Mouse (Mus musculus) intestine, embryonic 15.5 days (tissue): ENCODE data around the gene Wbp2. TPM values are rescaled to one million over a fixed set of nuclear protein-coding genes. Genes with fewer than 3 reads are reported as not detected.
"Not testable (repeated sequence)": the region's sequence is repeated elsewhere in the genome, so short reads cannot be mapped to it uniquely, and the experiment has no call there.

Source experiments
- ATAC-seq: fragments of 200-750 bp; cut with Nextera tagmentation; 2 replicates; pipeline ENCODE4 v1.8.0; 2017; ENCODE audit warnings: moderate TSS enrichment, moderate library complexity
- H3K27ac ChIP-seq: fragments of 300-500 bp; sonication (generic); 2 replicates; pipeline ENCODE4 v1.5.1; 2015; ENCODE audit warnings: mild to moderate bottlenecking, inconsistent platforms
- H3K27me3 ChIP-seq: fragments of 300-500 bp; sonication (generic); replicated peaks from 2 replicates; pipeline ENCODE4 v1.6.1; 2015; ENCODE audit warnings: inconsistent platforms
- H3K36me3 ChIP-seq: fragments of 300-500 bp; sonication (generic); 2 replicates; pipeline ENCODE4 v1.6.1; 2015; ENCODE audit warnings: inconsistent platforms
- H3K4me1 ChIP-seq: fragments of 300-500 bp; sonication (generic); replicated peaks from 2 replicates; pipeline ENCODE4 v1.6.1; 2015; ENCODE audit warnings: inconsistent platforms
- H3K4me2 ChIP-seq: fragments of 300-500 bp; sonication (generic); replicated peaks from 2 replicates; pipeline ENCODE4 v1.6.1; 2015; ENCODE audit warnings: mild to moderate bottlenecking, inconsistent platforms
- H3K4me3 ChIP-seq: fragments of 300-500 bp; sonication (generic); replicated peaks from 2 replicates; pipeline ENCODE4 v1.5.1; 2015; ENCODE audit warnings: inconsistent platforms
- H3K9ac ChIP-seq: fragments of 300-500 bp; sonication (generic); 2 replicates; pipeline ENCODE4 v1.6.1; 2015; ENCODE audit warnings: inconsistent platforms
- H3K9me3 ChIP-seq: fragments of 300-500 bp; sonication (generic); 2 replicates; pipeline ENCODE4 v1.6.1; 2016; ENCODE audit warnings: inconsistent platforms
- WGBS: fragments of 180-500 bp; shearing (Covaris S2); methylation state at CpG from one replicate; pipeline ENCODE4 v1.1.7; 2015; 5-methylcytosine and 5-hydroxymethylcytosine counted together
- polyA plus RNA-seq: library from polyadenylated mRNA; unstranded; fragments of >200 nt; fragmentation: Nextera tagmentation; extraction: Ambion mirVana; gene quantifications from 2 replicates; pipeline ENCODE4 v1.2.1, GENCODE M21; 2015

Gene Wbp2
- polyA plus RNA-seq, 1 experiment from 2014 or later: 93.5 TPM

DNA sequence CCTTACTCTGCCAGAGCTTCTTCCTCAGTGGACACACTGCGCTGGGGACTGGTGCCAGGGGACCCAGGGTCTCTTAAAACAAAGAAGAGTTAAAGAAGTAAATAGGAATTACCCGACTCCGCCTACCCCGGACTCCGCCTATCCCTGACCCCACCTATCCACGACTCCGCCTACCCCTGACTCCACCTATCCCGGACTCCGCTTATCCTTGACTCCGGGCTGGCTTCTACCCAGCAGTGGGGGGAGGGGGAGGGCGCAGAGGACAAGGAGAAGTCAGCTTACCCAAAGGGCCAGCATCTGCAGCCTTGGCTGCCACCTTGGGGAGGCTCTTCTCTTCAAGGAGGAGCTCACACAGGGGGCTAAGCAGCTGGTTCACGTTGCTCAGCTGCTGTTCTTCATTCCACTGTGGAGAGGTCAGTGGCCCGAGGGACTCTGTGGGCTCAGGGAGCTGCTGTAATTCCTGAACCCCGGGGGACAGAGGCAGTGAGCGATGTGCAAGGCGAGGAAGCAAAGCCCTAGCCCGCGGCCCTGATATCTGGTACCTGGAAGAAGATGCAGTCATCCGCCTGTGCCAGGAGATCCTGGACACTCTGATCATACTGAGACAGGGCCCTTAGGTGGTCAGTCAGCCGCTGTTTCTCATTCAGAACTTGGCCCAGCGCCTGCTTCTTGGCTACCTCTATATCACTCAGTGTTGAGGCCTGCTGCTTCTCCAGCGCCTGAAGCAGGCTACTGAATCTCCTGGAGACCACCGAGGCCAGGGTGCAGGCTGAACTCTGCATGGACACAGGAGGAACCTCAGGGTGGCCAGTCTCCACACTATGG is 40.6 kb upstream of the Wbp2 start, which contains the start of gene Trim47:
TSS of gene Trim47 (minus strand) at position 55 of the 825 bp plus-strand sequence.
- Histone ChIP-seq H3K9ac (peak within 1 kb of the TSS; percentile 28), H3K4me2 (peak within 1 kb of the TSS; percentile 43), H3K27me3 (no peaks in the 10 kb centered on the region), H3K27ac (peak within 1 kb of the TSS; percentile 77), H3K4me3 (peak within 1 kb of the TSS; percentile 15; the same call in 1 of the 2 replicates), H3K4me1 (peaks cover 31% of the 10 kb centered on the region), H3K36me3 (peaks cover 17% of the 10 kb centered on the region), H3K9me3 (no peaks in the 10 kb centered on the region)
- WGBS: 26% methylated on average over 23 of the region's 23 CpGs
- peak; percentile 34; the same call in 1 of the 2 replicates for ATAC-seq

DNA sequence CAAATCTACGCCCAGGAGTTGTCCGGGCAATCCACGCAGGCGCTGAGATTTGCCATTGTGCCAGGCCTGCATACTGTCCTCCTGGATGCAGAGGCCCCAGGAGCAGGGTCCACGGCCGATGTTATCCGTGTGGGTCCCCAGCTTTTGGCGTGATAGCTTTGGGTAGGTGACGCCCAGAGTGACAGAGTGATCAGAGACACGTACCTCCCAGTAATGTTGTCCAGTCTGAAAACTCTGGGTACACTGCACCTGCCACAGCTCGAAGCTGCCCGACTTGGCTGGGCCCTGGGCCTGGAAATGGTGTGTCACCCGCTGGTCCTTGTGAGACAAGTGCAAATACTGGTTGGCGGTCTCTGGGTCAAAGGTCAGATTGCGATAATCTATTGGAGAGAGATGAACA is 39.5 kb upstream of the Wbp2 start:
- no peak for ATAC-seq
- H3K4me2 ChIP-seq: no peak overlapping the region
- H3K27me3 ChIP-seq: no peaks in the 10 kb centered on the region
- H3K9me3 ChIP-seq: no peaks in the 10 kb centered on the region
- 93% methylated on average over 15 of the region's 15 CpGs for WGBS
- H3K27ac ChIP-seq: no peak overlapping the region
- no peak overlapping the region for H3K4me3 ChIP-seq
- H3K4me1 ChIP-seq: peaks cover 24% of the 10 kb centered on the region
- H3K36me3 ChIP-seq: peaks cover 17% of the 10 kb centered on the region
- H3K9ac ChIP-seq: no peak overlapping the region

GRCm38 (mm10) chr11:116121731-116122245 is 35.0 kb upstream of the Wbp2 start:
- not testable (repeated sequence) for ATAC-seq, H3K27me3 ChIP-seq, H3K9ac ChIP-seq, H3K27ac ChIP-seq, H3K4me3 ChIP-seq, H3K4me1 ChIP-seq, H3K9me3 ChIP-seq, H3K4me2 ChIP-seq
- H3K36me3 ChIP-seq: peaks cover 17% of the 10 kb centered on the region
- 93% methylated on average over 8 of the region's 8 CpGs for WGBS

DNA sequence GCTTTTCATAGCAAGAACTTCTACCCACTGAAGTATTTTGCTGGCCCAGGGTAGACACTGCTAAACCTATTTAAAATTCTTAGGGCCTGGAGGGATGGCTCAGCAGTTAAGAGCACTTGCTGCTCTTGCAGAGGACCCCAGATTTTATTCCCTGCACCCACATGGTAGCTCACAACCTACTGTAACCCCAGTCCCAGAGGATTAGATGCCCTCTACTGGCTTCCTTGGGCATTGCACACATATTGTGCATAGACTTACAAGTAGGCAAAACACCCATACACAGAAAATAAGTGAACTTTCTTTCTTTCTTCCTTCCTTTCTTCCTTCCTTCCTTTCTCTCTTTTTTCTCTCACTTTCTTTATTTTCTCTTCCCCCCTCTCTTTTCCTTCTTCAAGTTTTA is 31.0 kb upstream of the Wbp2 start:
- Histone ChIP-seq H3K36me3 (no peaks in the 10 kb centered on the region), H3K4me3 (no peak overlapping the region), H3K4me2 (no peak overlapping the region), H3K27ac (no peak overlapping the region), H3K27me3 (no peaks in the 10 kb centered on the region), H3K4me1 (no peaks in the 10 kb centered on the region), H3K9me3 (no peaks in the 10 kb centered on the region), H3K9ac (no peak overlapping the region)
- ATAC-seq: no peak

DNA sequence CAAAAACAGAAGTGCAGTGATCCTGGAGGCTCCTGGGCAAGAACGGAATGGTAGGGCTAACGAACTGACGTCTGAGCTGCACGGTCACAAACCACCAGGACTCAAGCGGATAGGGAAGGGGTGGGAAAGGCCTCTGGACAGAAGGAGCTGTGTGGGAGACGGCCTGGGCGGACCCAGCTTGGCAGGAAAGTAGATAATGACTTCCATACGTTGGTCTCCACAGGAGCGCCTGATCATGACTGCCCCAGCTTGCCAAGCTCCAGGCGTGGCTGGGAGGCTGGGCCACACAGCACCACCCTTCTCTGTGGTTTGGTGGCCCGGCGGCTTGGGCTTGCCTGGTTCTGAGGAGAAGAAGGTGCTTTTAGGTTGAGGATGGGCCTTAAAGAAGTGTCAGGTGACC is 30.4 kb upstream of the Wbp2 start:
- 71% methylated on average over 12 of the region's 12 CpGs for WGBS
- no peak overlapping the region for H3K4me2 ChIP-seq
- ATAC-seq: no peak
- no peaks in the 10 kb centered on the region for H3K36me3 ChIP-seq
- no peak overlapping the region for H3K27ac ChIP-seq
- H3K9ac ChIP-seq: no peak overlapping the region
- H3K9me3 ChIP-seq: no peaks in the 10 kb centered on the region
- H3K4me1 ChIP-seq: no peaks in the 10 kb centered on the region
- H3K4me3 ChIP-seq: no peak overlapping the region
- H3K27me3 ChIP-seq: no peaks in the 10 kb centered on the region

GRCm38 (mm10) chr11:116111611-116112203 is 24.9 kb upstream of the Wbp2 start:
- Histone ChIP-seq H3K9me3 (no peaks in the 10 kb centered on the region), H3K4me1 (peaks cover 37% of the 10 kb centered on the region), H3K36me3 (no peaks in the 10 kb centered on the region), H3K27me3 (peaks cover 41% of the 10 kb centered on the region), H3K4me3 (no peak overlapping the region), H3K27ac (no peak overlapping the region), H3K9ac (no peak overlapping the region), H3K4me2 (no peak overlapping the region)
- WGBS: 90% methylated on average over 19 of the region's 19 CpGs
- no peak for ATAC-seq

DNA sequence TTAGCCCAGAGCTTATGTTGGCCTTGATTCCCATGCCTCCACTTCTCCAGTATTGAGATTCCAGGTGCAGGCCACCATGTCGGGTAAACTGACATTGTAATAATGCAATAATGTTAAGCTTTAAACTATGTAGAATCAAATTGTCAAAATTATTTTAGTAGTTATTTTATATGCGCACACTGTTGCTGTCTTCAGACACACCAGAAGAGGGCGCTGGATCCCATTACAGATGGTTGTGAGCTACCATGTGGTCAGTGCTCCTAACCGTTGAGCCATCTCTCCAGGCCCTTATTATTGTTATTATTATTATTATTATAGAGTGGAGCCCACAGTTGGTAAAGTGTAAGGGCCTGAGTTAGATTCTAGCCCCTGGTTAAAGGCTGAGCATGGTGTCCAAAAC is 24.3 kb upstream of the Wbp2 start:
- Histone ChIP-seq H3K27me3 (peaks cover 41% of the 10 kb centered on the region), H3K4me3 (no peak overlapping the region), H3K36me3 (no peaks in the 10 kb centered on the region), H3K9me3 (no peaks in the 10 kb centered on the region), H3K4me1 (peaks cover 44% of the 10 kb centered on the region), H3K9ac (no peak overlapping the region), H3K4me2 (no peak overlapping the region), H3K27ac (no peak overlapping the region)
- WGBS: 81% methylated on average over 4 of the region's 4 CpGs
- no peak for ATAC-seq

- Histone ChIP-seq H3K36me3 (no peaks in the 10 kb centered on the region), H3K27ac (0 out of 2 replicates have a peak overlapping the region, but pooled peaks have one; percentile 48), H3K9me3 (no peaks in the 10 kb centered on the region), H3K4me1 (peaks cover 47% of the 10 kb centered on the region), H3K4me3 (peak overlapping the region; percentile 56), H3K27me3 (peaks cover 41% of the 10 kb centered on the region), H3K9ac (peak overlapping the region; percentile 57), H3K4me2 (peak overlapping the region; percentile 88)
- WGBS: 18% methylated on average over 10 of the region's 10 CpGs
- no peak for ATAC-seq
These were observed 23.7 kb upstream of the Wbp2 start for GRCm38 (mm10) chr11:116110540-116110939.

GRCm38 (mm10) chr11:116110131-116110530 is 23.3 kb upstream of the Wbp2 start:
- peak overlapping the region; percentile 56 for H3K4me3 ChIP-seq
- peak overlapping the region; percentile 48; the same call in 1 of the 2 replicates for H3K27ac ChIP-seq
- H3K4me1 ChIP-seq: peaks cover 47% of the 10 kb centered on the region
- peak; percentile 48 for ATAC-seq
- peak overlapping the region; percentile 57 for H3K9ac ChIP-seq
- no peaks in the 10 kb centered on the region for H3K9me3 ChIP-seq
- no peaks in the 10 kb centered on the region for H3K36me3 ChIP-seq
- H3K27me3 ChIP-seq: peaks cover 41% of the 10 kb centered on the region
- H3K4me2 ChIP-seq: peak overlapping the region; percentile 88
- WGBS: under 1% methylated on average over 35 of the region's 35 CpGs

- Histone ChIP-seq H3K9me3 (no peaks in the 10 kb centered on the region), H3K27me3 (peaks cover 41% of the 10 kb centered on the region), H3K36me3 (no peaks in the 10 kb centered on the region), H3K4me3 (peak overlapping the region; percentile 56), H3K27ac (peak overlapping the region; percentile 48; the same call in 1 of the 2 replicates), H3K4me1 (peaks cover 49% of the 10 kb centered on the region), H3K9ac (peak overlapping the region; percentile 57), H3K4me2 (peak overlapping the region; percentile 88)
- ATAC-seq: peak; percentile 21; the same call in 1 of the 2 replicates
- 1% methylated on average over 67 of the region's 70 CpGs for WGBS
These were observed 22.8 kb upstream of the Wbp2 start for GRCm38 (mm10) chr11:116109441-116110081.

DNA sequence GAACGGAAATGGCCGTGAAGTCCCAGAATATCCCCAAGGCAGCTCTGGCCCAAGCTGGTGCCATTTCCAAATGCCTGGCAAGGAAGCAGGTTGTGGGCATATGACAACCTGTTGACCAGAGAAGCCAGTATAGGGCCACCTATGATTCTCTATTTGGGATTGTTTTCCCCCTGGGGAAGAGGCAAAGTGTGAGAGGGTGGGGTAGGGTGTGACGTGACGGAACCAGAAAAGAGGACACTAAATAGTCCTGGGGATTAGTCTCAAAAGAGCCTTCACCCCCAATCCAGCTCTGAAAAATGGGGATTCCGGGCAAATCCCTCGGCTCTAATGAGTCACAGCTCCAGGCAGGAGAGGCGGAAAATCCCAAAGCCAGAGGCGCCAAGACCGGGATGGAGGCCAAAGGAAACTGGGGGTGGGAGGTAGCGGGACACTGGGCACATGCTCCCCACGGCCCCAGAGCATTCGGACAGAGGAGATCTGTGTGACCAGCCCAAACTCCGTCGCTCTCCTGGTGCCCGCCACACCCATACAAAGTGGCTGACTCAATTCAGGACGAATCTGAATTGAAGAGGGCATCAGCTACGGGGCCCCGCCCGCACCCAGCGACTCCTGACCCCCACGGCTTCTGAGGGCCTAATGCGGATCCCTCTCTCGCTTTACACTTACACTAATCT is 21.8 kb upstream of the Wbp2 start:
- Histone ChIP-seq H3K4me2 (peak overlapping the region; percentile 88), H3K36me3 (no peaks in the 10 kb centered on the region), H3K4me1 (peaks cover 58% of the 10 kb centered on the region), H3K9me3 (no peaks in the 10 kb centered on the region), H3K27ac (0 out of 2 replicates have a peak overlapping the region, but pooled peaks have one; percentile 13), H3K4me3 (peak overlapping the region; percentile 56), H3K9ac (0 out of 2 replicates have a peak overlapping the region, but pooled peaks have one; percentile 17), H3K27me3 (peaks cover 41% of the 10 kb centered on the region)
- 15% methylated on average over 23 of the region's 23 CpGs for WGBS
- ATAC-seq: no peak
